Mouse (Mus musculus) neural tube, postnatal 0 days (tissue): ENCODE results near the gene Gm4303. TPM values are rescaled to one million over a fixed set of nuclear protein-coding genes. Genes with fewer than 3 reads are reported as not detected.

ENCODE experiments used
- polyA plus RNA-seq: library from polyadenylated mRNA; unstranded; fragments of >200 nt; fragmentation: Nextera tagmentation; extraction: Ambion mirVana; gene quantifications from 2 replicates; pipeline ENCODE4 v1.2.1, GENCODE M21; 2015

Gm4303 gene
- not detected in 2 replicates for polyA plus RNA-seq

GRCm38 (mm10) chr10:100345672-100346071 lies at the start of gene Gm4303:
Gene Gm4303, plus strand, starts transcription at chr10:100345972.

GRCm38 (mm10) chr10:100335376-100335775 lies 10.4 kb upstream of the Gm4303 start, which contains the start of gene Gm4301:
Gene Gm4301, plus strand, starts transcription at chr10:100335676.

GRCm38 (mm10) chr10:100340536-100340935 lies 5.2 kb upstream of the Gm4303 start, which contains the start of gene Gm4302:
Gene Gm4302, plus strand, starts transcription at chr10:100340836.

GRCm38 (mm10) chr10:100350793-100351192 lies 5.0 kb downstream of the Gm4303 start, which contains the start of gene Gm4305:
Gene Gm4305, plus strand, starts transcription at chr10:100351093.

GRCm38 (mm10) chr10:100361038-100361437 lies 15.3 kb downstream of the Gm4303 start, which contains the start of gene Gm4307:
Gene Gm4307, plus strand, starts transcription at chr10:100361338.

GRCm38 (mm10) chr10:100382460-100382859 lies 36.7 kb downstream of the Gm4303 start, which contains the start of gene Gm4312:
Gene Gm4312, minus strand, starts transcription at chr10:100382560.

Other genes with a start within 250 kb of the Gm4303 start
- not detected in 2 replicates for gene Gm4301, start 10.3 kb upstream of the Gm4303 start, polyA plus RNA-seq
- not detected in 2 replicates for gene Gm4302, start 5.1 kb upstream of the Gm4303 start, polyA plus RNA-seq
- gene Gm4305, start 5.1 kb downstream of the Gm4303 start, polyA plus RNA-seq, result not detected in 2 replicates
- not detected in 2 replicates for gene Gm4307, start 15.4 kb downstream of the Gm4303 start, polyA plus RNA-seq
- not detected in 2 replicates for gene Gm4312, start 36.6 kb downstream of the Gm4303 start, polyA plus RNA-seq
- gene Tmtc3, start 141.4 kb downstream of the Gm4303 start, polyA plus RNA-seq, result 6.0 and 7.3 TPM in 2 replicates
- gene Cep290, start 141.6 kb downstream of the Gm4303 start, polyA plus RNA-seq, result 4.9 and 5.1 TPM in 2 replicates
- 20.5 and 23.2 TPM in 2 replicates for gene 4930430F08Rik, start 244.5 kb downstream of the Gm4303 start, polyA plus RNA-seq
- gene 1700017N19Rik, start 244.5 kb downstream of the Gm4303 start, polyA plus RNA-seq, result 0.49 and 0.84 TPM in 2 replicates